Mouse (Mus musculus) liver, embryonic 14.5 days (tissue): ENCODE data around the gene Phlpp2.

ENCODE experiments used
- CTCF ChIP-seq: IDR thresholded peaks from 2 replicates; pipeline ENCODE4 v1.5.1; 2016; ENCODE audit warnings: antibody characterized with exemption, low read depth, control low read depth
- EP300 ChIP-seq: IDR thresholded peaks from 2 replicates; pipeline ENCODE4 v1.6.1; 2016; ENCODE audit warnings: antibody characterized with exemption, low read depth

DNA sequence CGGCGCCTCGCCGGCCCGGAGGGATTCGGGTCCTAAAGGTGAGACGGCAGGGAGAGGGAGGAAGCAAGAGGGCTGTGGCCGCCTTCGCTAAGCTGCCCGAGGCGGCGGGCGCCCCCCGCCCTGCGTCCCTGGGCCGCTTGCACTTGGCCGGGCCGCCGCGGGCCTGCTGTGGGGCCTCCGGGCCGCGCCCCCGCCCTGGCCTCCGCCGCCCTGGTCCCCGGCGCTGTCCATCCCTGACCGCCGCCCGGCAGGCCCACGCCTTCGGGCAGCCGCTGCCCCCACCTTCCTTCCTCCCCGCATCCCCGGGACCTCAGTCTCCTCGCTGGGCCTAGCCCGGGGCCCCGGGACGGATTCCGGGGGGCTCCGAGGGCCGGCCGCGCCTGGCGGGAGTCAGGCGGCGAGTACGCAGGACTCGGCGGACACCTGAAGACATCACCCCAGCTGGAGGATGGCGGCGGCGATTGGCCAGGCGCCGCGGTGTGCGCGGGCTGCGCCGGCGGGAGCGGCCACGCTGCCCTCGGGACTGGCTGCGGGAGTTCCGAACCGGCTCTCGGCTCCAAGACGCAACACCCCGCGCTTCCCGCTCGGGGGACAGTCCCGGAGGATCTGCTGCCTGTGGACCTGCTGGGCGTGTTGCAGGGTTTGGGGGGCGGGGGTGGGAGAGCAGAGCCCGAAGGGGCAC lies 479 bp downstream of the Phlpp2 start:
- TF ChIP-seq CTCF (no peak), EP300 (no peak)
